Mouse (Mus musculus) liver, adult 2 months (tissue): Measurements from ENCODE around the gene Grip2. TPM values are rescaled to one million over a fixed set of nuclear protein-coding genes. Genes with fewer than 3 reads are reported as not detected.

ENCODE experiments used
- DNase-seq: peaks from one replicate; pipeline ENCODE4 v3.0.0-alpha.2; 2011; ENCODE audit warnings: low read depth, low spot score; ENCODE audit errors: extremely low read depth
- H3K27ac ChIP-seq: fragments of 200-500 bp; replicated peaks from 2 replicates; pipeline ENCODE4 v1.5.1; 2012; ENCODE audit warnings: low read depth, mild to moderate bottlenecking, control low read depth, inconsistent platforms, low read length; ENCODE audit not compliant: insufficient read depth
- H3K27me3 ChIP-seq: fragments of 200-500 bp; 2 replicates; pipeline ENCODE4 v1.6.1; 2012; ENCODE audit warnings: mild to moderate bottlenecking, moderate library complexity, low read length, inconsistent platforms; ENCODE audit not compliant: control insufficient read depth, insufficient read depth
- H3K36me3 ChIP-seq: fragments of 200-500 bp; 2 replicates; pipeline ENCODE4 v1.6.1; 2012; ENCODE audit warnings: low read length, inconsistent platforms; ENCODE audit not compliant: control insufficient read depth, insufficient read depth
- H3K4me1 ChIP-seq: fragments of 200-500 bp; 2 replicates; pipeline ENCODE4 v1.6.1; 2011; ENCODE audit warnings: low read length; ENCODE audit not compliant: control insufficient read depth, insufficient read depth
- H3K4me3 ChIP-seq: fragments of 200-500 bp; 2 replicates; pipeline ENCODE4 v1.5.1; 2011; ENCODE audit warnings: low read depth, mild to moderate bottlenecking, control low read depth, low read length, moderate library complexity; ENCODE audit not compliant: insufficient read depth
- H3K79me2 ChIP-seq: fragments of 200-500 bp; 2 replicates; pipeline ENCODE4 v1.6.1; 2012; ENCODE audit warnings: inconsistent platforms, mild to moderate bottlenecking, low read length, moderate library complexity; ENCODE audit not compliant: control insufficient read depth, insufficient read depth
- H3K9ac ChIP-seq: fragments of 200-500 bp; 2 replicates; pipeline ENCODE4 v1.6.1; 2012; ENCODE audit warnings: low read depth, mild to moderate bottlenecking, control low read depth, inconsistent platforms, low read length
- CTCF ChIP-seq: fragments of 200-500 bp; IDR thresholded peaks from 2 replicates; pipeline ENCODE4 v1.5.1; 2011; ENCODE audit warnings: low read depth, low read length, control low read depth
- POLR2A ChIP-seq: fragments of 200-500 bp; IDR thresholded peaks from 2 replicates; pipeline ENCODE4 v1.6.1; 2011; ENCODE audit warnings: low read length, control low read depth; ENCODE audit not compliant: insufficient read depth; ENCODE audit errors: extremely low read depth
- WGBS: fragments of 180-500 bp; shearing (Covaris S2); methylation state at CpG from one replicate; pipeline ENCODE4 v1.1.7; 2018; 5-methylcytosine and 5-hydroxymethylcytosine counted together
- polyA plus RNA-seq: library from polyadenylated mRNA; depleted of rRNA; stranded (reverse); fragments of >200 nt; gene quantifications from 2 replicates; pipeline ENCODE4 v1.2.3, GENCODE M21; 2012
- total RNA-seq: library from RNA; depleted of rRNA; stranded (reverse); fragments of >200 nt; gene quantifications from 2 replicates; pipeline ENCODE4 v1.2.3, GENCODE M21; 2014

Grip2 gene
- total and polyA plus RNA-seq, 2 experiments = 0.11 TPM; not detected in 1

GRCm38 (mm10) chr6:91746776-91747175 lies 80.3 kb downstream of the Grip2 start:
- DNase-seq = no peak
- H3K9ac ChIP-seq = no peak overlapping the region

GRCm38 (mm10) chr6:91745947-91746582 lies 81.0 kb downstream of the Grip2 start:
- TF ChIP-seq CTCF = no peak
- no peak for DNase-seq
- Histone ChIP-seq H3K9ac (no peak overlapping the region), H3K79me2 (no peaks in the 10 kb centered on the region), H3K27ac (no peak overlapping the region), H3K36me3 (peaks cover 56% of the 10 kb centered on the region), H3K4me1 (no peaks in the 10 kb centered on the region; the same call in 1 of the 2 replicates), H3K4me3 (no peak overlapping the region), H3K27me3 (no peaks in the 10 kb centered on the region)
- 79% methylated on average over 7 of the region's 7 CpGs for WGBS

More at GRCm38 (mm10) chr6:91746776-91747175, 80.3 kb downstream of the Grip2 start:
- H3K36me3 ChIP-seq = peaks cover 56% of the 10 kb centered on the region
- no peak for TF ChIP-seq CTCF
- no peak for TF ChIP-seq POLR2A
- WGBS = 89% methylated on average over 5 of the region's 5 CpGs
- H3K79me2 ChIP-seq = no peaks in the 10 kb centered on the region
- no peaks in the 10 kb centered on the region for H3K27me3 ChIP-seq
- H3K4me1 ChIP-seq = no peaks in the 10 kb centered on the region; the same call in 1 of the 2 replicates
- no peak overlapping the region for H3K4me3 ChIP-seq
- H3K27ac ChIP-seq = no peak overlapping the region

- 85% methylated on average over 3 of the region's 3 CpGs for WGBS
- H3K27me3 ChIP-seq = no peaks in the 10 kb centered on the region
- H3K79me2 ChIP-seq = no peaks in the 10 kb centered on the region
- no peak overlapping the region for H3K4me3 ChIP-seq
- peaks cover 53% of the 10 kb centered on the region for H3K36me3 ChIP-seq
- H3K4me1 ChIP-seq = no peaks in the 10 kb centered on the region
- no peak overlapping the region for H3K9ac ChIP-seq
- no peak for TF ChIP-seq POLR2A
- no peak for TF ChIP-seq CTCF
- no peak for DNase-seq
- H3K27ac ChIP-seq = no peak overlapping the region
These were observed 81.8 kb downstream of the Grip2 start for GRCm38 (mm10) chr6:91745246-91745645.

GRCm38 (mm10) chr6:91743886-91744285 lies 83.2 kb downstream of the Grip2 start:
- WGBS = 87% methylated on average over 4 of the region's 4 CpGs
- TF ChIP-seq CTCF = no peak
- no peak for TF ChIP-seq POLR2A

GRCm38 (mm10) chr6:91742995-91743394 lies 84.1 kb downstream of the Grip2 start:
- H3K9ac ChIP-seq = no peak overlapping the region
- peaks cover 48% of the 10 kb centered on the region for H3K36me3 ChIP-seq
- no peak overlapping the region for H3K27ac ChIP-seq
- DNase-seq = peak; percentile 35
- WGBS = 68% methylated on average over 8 of the region's 8 CpGs
- H3K27me3 ChIP-seq = no peaks in the 10 kb centered on the region
- H3K79me2 ChIP-seq = no peaks in the 10 kb centered on the region
- no peak for TF ChIP-seq CTCF
- TF ChIP-seq POLR2A = no peak
- no peak overlapping the region for H3K4me3 ChIP-seq
- no peaks in the 10 kb centered on the region for H3K4me1 ChIP-seq

More at GRCm38 (mm10) chr6:91743886-91744285, 83.2 kb downstream of the Grip2 start:
- no peaks in the 10 kb centered on the region for H3K4me1 ChIP-seq
- H3K36me3 ChIP-seq = peaks cover 54% of the 10 kb centered on the region
- H3K9ac ChIP-seq = no peak overlapping the region
- no peak overlapping the region for H3K4me3 ChIP-seq
- no peak overlapping the region for H3K27ac ChIP-seq
- no peaks in the 10 kb centered on the region for H3K27me3 ChIP-seq
- no peak for DNase-seq
- H3K79me2 ChIP-seq = no peaks in the 10 kb centered on the region

DNA sequence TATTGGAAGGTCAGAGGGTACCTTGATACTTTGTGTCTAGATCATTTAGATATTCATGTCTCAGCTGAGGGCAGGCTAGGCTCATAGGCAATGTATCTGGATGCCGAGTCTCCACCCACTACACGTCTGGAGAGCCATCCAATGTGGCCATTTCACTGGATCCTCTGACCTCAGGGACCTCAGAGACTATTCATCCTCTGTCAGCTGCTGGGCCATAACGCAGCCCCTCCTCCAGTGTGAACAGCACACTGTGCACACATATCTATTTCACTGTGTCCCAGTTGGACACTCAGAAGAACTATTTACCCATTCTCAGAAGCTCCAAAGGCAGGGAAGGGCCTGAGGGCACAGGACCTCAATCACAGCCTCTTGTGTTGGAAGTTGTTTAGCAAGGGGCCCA lies 84.6 kb downstream of the Grip2 start:
- H3K27me3 ChIP-seq = no peaks in the 10 kb centered on the region
- TF ChIP-seq CTCF (no peak), POLR2A (no peak)
- H3K27ac ChIP-seq = no peak overlapping the region
- H3K4me1 ChIP-seq = no peaks in the 10 kb centered on the region
- WGBS = 71% methylated on average over 3 of the region's 3 CpGs
- no peak overlapping the region for H3K4me3 ChIP-seq
- DNase-seq = no peak
- no peaks in the 10 kb centered on the region for H3K79me2 ChIP-seq
- peaks cover 49% of the 10 kb centered on the region for H3K36me3 ChIP-seq
- H3K9ac ChIP-seq = no peak overlapping the region
